Mouse (Mus musculus) naive thymus-derived CD4-positive, alpha-beta T cell, adult 2 months (primary cell): ENCODE measurements around the gene B3gnt2.
A peak's percentile ranks its signal among the peaks of the same experiment; 100 is the strongest.

Experiments used
- DNase-seq: peaks from one replicate; pipeline ENCODE4 v3.0.0-alpha.2; 2011; ENCODE audit warnings: low read depth

B3gnt2 gene

DNA sequence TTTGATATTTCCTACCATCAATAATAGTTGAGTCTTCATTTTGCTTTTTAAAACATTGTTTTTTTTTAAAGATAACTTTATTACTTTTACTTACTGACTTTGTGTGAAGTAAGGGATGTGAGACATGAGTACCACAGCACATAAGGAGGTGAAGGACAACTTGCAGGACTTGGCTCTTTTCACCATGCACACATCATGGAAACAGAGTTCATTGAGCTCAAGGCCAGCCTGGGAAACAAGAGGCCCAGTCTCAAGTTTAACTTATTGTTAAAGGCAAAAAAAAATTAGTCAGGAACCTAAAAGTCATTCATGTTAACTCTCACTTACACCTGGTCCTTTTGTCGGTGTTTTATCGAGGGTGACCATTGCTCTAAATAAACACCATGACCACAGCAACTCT, 137.7 kb downstream of the B3gnt2 start:
- DNase-seq, result no peak

DNA sequence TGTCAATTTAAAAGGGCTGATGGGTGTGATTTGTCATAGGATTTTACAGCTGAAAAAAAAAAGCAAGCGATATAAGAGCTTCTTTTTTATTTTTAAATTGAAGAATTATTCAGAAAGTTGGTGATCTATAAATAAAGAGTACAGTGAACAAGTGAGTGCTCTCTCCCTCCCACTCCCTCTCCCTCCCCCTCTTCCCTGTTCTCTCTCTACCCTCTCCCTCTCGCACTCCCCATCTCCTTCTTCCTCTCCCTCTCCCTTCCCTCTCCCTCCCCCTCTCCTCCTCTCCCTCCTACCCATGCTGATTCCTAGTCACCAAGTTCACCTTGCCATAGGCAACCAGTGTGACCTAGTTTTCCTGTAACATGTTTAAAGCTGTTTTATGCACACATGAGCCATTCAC, 140.7 kb downstream of the B3gnt2 start:
- no peak for DNase-seq

DNA sequence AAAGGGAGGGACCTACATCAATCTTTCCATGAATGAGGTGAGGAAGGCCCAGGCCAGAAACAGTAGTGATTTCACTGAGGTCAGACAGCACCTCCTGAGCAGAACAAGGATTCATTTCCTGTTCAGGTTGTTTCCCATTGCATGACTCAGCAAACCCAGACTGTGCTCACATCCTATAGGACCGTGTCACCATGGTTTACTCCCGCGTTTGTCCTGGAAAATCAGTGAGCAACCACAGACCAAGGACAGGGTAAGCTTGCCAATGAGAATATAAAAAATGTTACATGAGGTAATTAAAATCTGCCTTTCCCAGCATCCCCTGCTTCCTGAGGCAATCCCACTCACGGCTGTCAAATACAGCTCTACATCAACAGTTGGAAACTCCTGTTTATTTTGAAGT, 141.2 kb downstream of the B3gnt2 start:
- no peak for DNase-seq

DNA sequence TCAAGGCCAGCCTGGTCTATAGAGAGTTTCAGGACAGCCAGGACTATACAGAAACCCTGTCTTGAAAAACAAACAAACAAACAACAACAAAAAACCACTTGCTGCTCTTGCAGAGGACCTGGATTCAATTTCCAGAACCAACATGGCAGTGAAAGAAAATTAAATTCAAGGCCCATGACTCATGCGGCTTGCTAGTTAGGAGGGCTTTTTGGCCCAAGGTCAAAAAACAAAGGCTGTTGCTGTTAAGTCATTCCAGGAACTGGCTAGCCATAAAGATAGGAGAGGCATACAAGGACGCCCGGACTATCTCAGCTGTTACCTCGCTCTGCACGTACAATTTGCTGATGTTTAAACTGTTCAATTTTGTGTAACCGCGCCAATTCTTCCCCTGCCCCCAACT, 142.7 kb downstream of the B3gnt2 start:
- DNase-seq, result no peak

DNA sequence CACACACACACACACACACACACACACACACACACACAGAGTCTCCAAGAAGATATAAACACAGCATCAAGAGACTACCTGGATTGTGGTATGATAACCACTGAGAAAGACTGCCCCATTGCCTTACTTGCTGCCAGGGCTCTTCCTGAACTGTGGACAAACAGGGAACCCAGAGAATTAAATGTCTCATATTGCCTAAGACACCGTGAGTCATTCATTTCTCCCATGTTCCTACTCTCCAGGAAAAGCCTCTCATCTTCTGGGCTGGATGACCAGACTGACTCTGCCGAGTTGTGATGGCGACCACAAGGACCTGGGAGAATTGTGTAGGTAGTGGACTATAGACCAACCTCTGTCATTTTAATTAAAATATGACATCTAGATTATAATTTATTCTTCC, 149.4 kb downstream of the B3gnt2 start:
- no peak for DNase-seq

DNA sequence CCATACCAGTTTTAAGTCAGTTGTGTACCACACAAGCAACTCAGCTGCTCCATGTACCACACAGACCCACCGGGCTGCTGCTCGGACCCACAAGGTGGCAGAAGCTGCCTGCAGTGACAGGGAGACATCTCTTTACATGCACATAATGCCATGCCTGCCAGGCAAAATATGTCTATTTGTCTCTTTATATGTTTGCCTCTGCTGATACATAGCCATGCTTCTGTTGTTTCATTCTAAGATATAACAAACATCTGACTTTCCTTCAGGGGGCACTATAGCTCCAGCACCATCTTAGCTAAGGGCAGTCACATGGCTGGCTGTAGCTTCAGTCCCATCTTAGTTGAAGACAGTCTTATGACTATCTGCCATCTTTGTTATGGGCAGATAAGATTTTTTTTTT, 150.2 kb downstream of the B3gnt2 start:
- peak; percentile 84 for DNase-seq
